Comparison of ENCODE assay signal across 23 mouse cellular contexts in genomic region chr6:134094620-134095019, GRCm38 (mm10).
"Had no signal": no experiment of that assay in that cellular context is flagged by ENCODE, and none has a peak within 500 bp of the region (broad histone marks: within the 10 kb centered on the region; RNA-seq: fewer than 3 reads in every experiment).

No protein-coding gene starts in this region.

- DNase-seq: gastrocnemius, adult 2 months; gastrocnemius, postnatal 10 days; gastrocnemius, postnatal 25 days; heart, adult 18-20 months; heart, postnatal 14 days; heart, postnatal 36 days; kidney, adult 11 months; kidney, adult 2 months; kidney, adult 9 months; kidney, postnatal 14 days; kidney, postnatal 36 days; layer of hippocampus, adult 9-11 months; layer of hippocampus, postnatal 36 days; liver had no signal

- H3K9me3 ChIP-seq: heart, embryonic 13.5 days; heart, embryonic 15.5 days; hindbrain, embryonic 13.5 days; hindbrain, embryonic 15.5 days; kidney, embryonic 15.5 days; limb, embryonic 10.5 days; limb, embryonic 12.5 days had no signal

- H3K36me3 ChIP-seq: heart, embryonic 15.5 days; hindbrain, embryonic 13.5 days; hindbrain, embryonic 15.5 days had no signal

- H3K4me3 ChIP-seq: gastrocnemius, adult 2 months; heart, embryonic 13.5 days; heart, embryonic 15.5 days; hindbrain, embryonic 13.5 days; hindbrain, embryonic 15.5 days; kidney, embryonic 15.5 days; limb, embryonic 10.5 days; limb, embryonic 12.5 days had no signal

- ATAC-seq: hindbrain, postnatal 0 days; intestine, embryonic 16.5 days had no signal

- H3K27me3 ChIP-seq: heart, embryonic 13.5 days; heart, embryonic 15.5 days; hindbrain, embryonic 13.5 days; hindbrain, embryonic 15.5 days; kidney, embryonic 15.5 days; limb, embryonic 12.5 days had no signal
